Mouse (Mus musculus) embryonic facial prominence, embryonic 13.5 days (tissue): Measurements from ENCODE around the gene Ccsap. TPM values are rescaled to one million over a fixed set of nuclear protein-coding genes. Genes with fewer than 3 reads are reported as not detected.

Experiments
- ATAC-seq: fragments of 200-750 bp; cut with Nextera tagmentation; 2 replicates; pipeline ENCODE4 v1.8.0; 2017; ENCODE audit warnings: low read depth; ENCODE audit not compliant: insufficient number of reproducible peaks, insufficient read depth, low FRiP score, low TSS enrichment
- H3K27ac ChIP-seq: fragments of 300-500 bp; sonication (generic); 2 replicates; pipeline ENCODE4 v1.5.1; 2015; ENCODE audit warnings: moderate library complexity, mild to moderate bottlenecking, inconsistent platforms
- H3K27me3 ChIP-seq: fragments of 300-500 bp; sonication (generic); 2 replicates; pipeline ENCODE4 v1.6.1; 2015; ENCODE audit warnings: mild to moderate bottlenecking, inconsistent platforms
- H3K36me3 ChIP-seq: fragments of 300-500 bp; sonication (generic); 2 replicates; pipeline ENCODE4 v1.6.1; 2015; ENCODE audit warnings: mild to moderate bottlenecking, inconsistent platforms
- H3K4me1 ChIP-seq: fragments of 300-500 bp; sonication (generic); 2 replicates; pipeline ENCODE4 v1.6.1; 2015; ENCODE audit warnings: inconsistent platforms
- H3K4me2 ChIP-seq: fragments of 300-500 bp; sonication (generic); 2 replicates; pipeline ENCODE4 v1.6.1; 2015; ENCODE audit warnings: moderate library complexity, mild to moderate bottlenecking, inconsistent platforms
- H3K4me3 ChIP-seq: fragments of 300-500 bp; sonication (generic); 2 replicates; pipeline ENCODE4 v1.5.1; 2015; ENCODE audit warnings: mild to moderate bottlenecking, inconsistent platforms
- H3K9ac ChIP-seq: fragments of 300-500 bp; sonication (generic); 2 replicates; pipeline ENCODE4 v1.6.1; 2015; ENCODE audit warnings: mild to moderate bottlenecking, inconsistent platforms
- H3K9me3 ChIP-seq: fragments of 300-500 bp; sonication (generic); 2 replicates; pipeline ENCODE4 v1.6.1; 2016; ENCODE audit warnings: inconsistent platforms
- WGBS: fragments of 180-500 bp; shearing (Covaris S2); methylation state at CpG from one replicate; pipeline ENCODE4 v1.1.7; 2015; ENCODE audit warnings: mixed read lengths; 5-methylcytosine and 5-hydroxymethylcytosine counted together
- polyA plus RNA-seq: library from polyadenylated mRNA; unstranded; fragments of >200 nt; fragmentation: Nextera tagmentation; extraction: Ambion mirVana; gene quantifications from 2 replicates; pipeline ENCODE4 v1.2.1, GENCODE M21; 2015

Gene Ccsap
- polyA plus RNA-seq, 1 experiment from 2014 or later, result 5.4 TPM

- ATAC-seq, result no peak
- WGBS, result 59% methylated on average over 2 of the region's 2 CpGs
These were observed 17.9 kb upstream of the Ccsap start for GRCm38 (mm10) chr8:123877865-123878264.

GRCm38 (mm10) chr8:123874324-123874723, 14.3 kb upstream of the Ccsap start:
- 81% methylated on average over 11 of the region's 11 CpGs for WGBS
- no peaks in the 10 kb centered on the region for H3K27me3 ChIP-seq
- peaks cover 9% of the 10 kb centered on the region for H3K4me1 ChIP-seq
- no peak for ATAC-seq
- H3K9me3 ChIP-seq, result no peaks in the 10 kb centered on the region
- no peaks in the 10 kb centered on the region for H3K36me3 ChIP-seq
- H3K4me3 ChIP-seq, result no peak overlapping the region
- no peak overlapping the region for H3K27ac ChIP-seq
- no peak overlapping the region for H3K4me2 ChIP-seq
- H3K9ac ChIP-seq, result no peak overlapping the region

More at GRCm38 (mm10) chr8:123877865-123878264, 17.9 kb upstream of the Ccsap start:
- Histone ChIP-seq H3K27ac (no peak overlapping the region), H3K9me3 (no peaks in the 10 kb centered on the region), H3K4me3 (no peak overlapping the region), H3K27me3 (no peaks in the 10 kb centered on the region), H3K36me3 (no peaks in the 10 kb centered on the region), H3K9ac (no peak overlapping the region), H3K4me1 (0 out of 2 replicates have a peak, but pooled peaks cover 3% of the 10 kb centered on the region), H3K4me2 (no peak overlapping the region)

- H3K9me3 ChIP-seq, result no peaks in the 10 kb centered on the region
- no peaks in the 10 kb centered on the region for H3K36me3 ChIP-seq
- no peaks in the 10 kb centered on the region for H3K27me3 ChIP-seq
- H3K4me1 ChIP-seq, result peaks cover 9% of the 10 kb centered on the region
- H3K9ac ChIP-seq, result no peak overlapping the region
- ATAC-seq, result no peak
- H3K4me3 ChIP-seq, result no peak overlapping the region
- H3K4me2 ChIP-seq, result no peak overlapping the region
- 72% methylated on average over 6 of the region's 6 CpGs for WGBS
- H3K27ac ChIP-seq, result no peak overlapping the region
These were observed 13.4 kb upstream of the Ccsap start for GRCm38 (mm10) chr8:123873364-123873763.

GRCm38 (mm10) chr8:123872048-123872447, 12.0 kb upstream of the Ccsap start:
- peaks cover 13% of the 10 kb centered on the region for H3K4me1 ChIP-seq
- H3K4me2 ChIP-seq, result no peak overlapping the region
- no peak overlapping the region for H3K4me3 ChIP-seq
- H3K36me3 ChIP-seq, result no peaks in the 10 kb centered on the region
- H3K9me3 ChIP-seq, result no peaks in the 10 kb centered on the region
- no peak overlapping the region for H3K27ac ChIP-seq
- 46% methylated on average over 9 of the region's 9 CpGs for WGBS
- no peaks in the 10 kb centered on the region for H3K27me3 ChIP-seq
- no peak overlapping the region for H3K9ac ChIP-seq
- no peak for ATAC-seq

- no peaks in the 10 kb centered on the region for H3K9me3 ChIP-seq
- H3K36me3 ChIP-seq, result no peaks in the 10 kb centered on the region
- no peak overlapping the region for H3K9ac ChIP-seq
- no peak for ATAC-seq
- peaks cover 18% of the 10 kb centered on the region for H3K4me1 ChIP-seq
- no peak overlapping the region for H3K4me2 ChIP-seq
- H3K4me3 ChIP-seq, result no peak overlapping the region
- H3K27me3 ChIP-seq, result peaks cover 30% of the 10 kb centered on the region
- WGBS, result 8% methylated on average over 5 of the region's 5 CpGs
- H3K27ac ChIP-seq, result no peak overlapping the region
These were observed 7.0 kb upstream of the Ccsap start for GRCm38 (mm10) chr8:123866971-123867370.

GRCm38 (mm10) chr8:123865786-123866185, 5.8 kb upstream of the Ccsap start:
- WGBS, result 70% methylated on average over 7 of the region's 7 CpGs
- H3K36me3 ChIP-seq, result no peaks in the 10 kb centered on the region
- peaks cover 14% of the 10 kb centered on the region for H3K4me1 ChIP-seq
- ATAC-seq, result no peak
- no peak overlapping the region for H3K4me2 ChIP-seq
- no peak overlapping the region for H3K27ac ChIP-seq
- no peak overlapping the region for H3K4me3 ChIP-seq
- H3K9me3 ChIP-seq, result no peaks in the 10 kb centered on the region
- no peak overlapping the region for H3K9ac ChIP-seq
- H3K27me3 ChIP-seq, result peaks cover 34% of the 10 kb centered on the region

GRCm38 (mm10) chr8:123860386-123860785, 377 bp upstream of the Ccsap start:
- Histone ChIP-seq H3K4me2 (peak overlapping the region; percentile 92), H3K4me1 (peaks cover 13% of the 10 kb centered on the region), H3K27me3 (peaks cover 39% of the 10 kb centered on the region), H3K9ac (no peak overlapping the region), H3K4me3 (peak overlapping the region; percentile 91), H3K9me3 (no peaks in the 10 kb centered on the region), H3K27ac (no peak overlapping the region), H3K36me3 (no peaks in the 10 kb centered on the region)
- 69% methylated on average over 4 of the region's 4 CpGs for WGBS
- no peak for ATAC-seq

- Histone ChIP-seq H3K4me3 (peak overlapping the region; percentile 91), H3K9me3 (no peaks in the 10 kb centered on the region), H3K4me2 (peak overlapping the region; percentile 92), H3K27ac (no peak overlapping the region), H3K27me3 (peaks cover 29% of the 10 kb centered on the region), H3K36me3 (no peaks in the 10 kb centered on the region), H3K4me1 (peaks cover 12% of the 10 kb centered on the region), H3K9ac (peak overlapping the region; percentile 83)
- under 1% methylated on average over 79 of the region's 79 CpGs for WGBS
- peak; percentile 95 for ATAC-seq
These were observed 915 bp downstream of the Ccsap start for GRCm38 (mm10) chr8:123858941-123859647.

GRCm38 (mm10) chr8:123858574-123858940, 1.5 kb downstream of the Ccsap start:
- under 1% methylated on average over 17 of the region's 17 CpGs for WGBS
- H3K9ac ChIP-seq, result peak overlapping the region; percentile 83
- peak overlapping the region; percentile 91 for H3K4me3 ChIP-seq
- H3K36me3 ChIP-seq, result no peaks in the 10 kb centered on the region
- H3K27ac ChIP-seq, result no peak overlapping the region
- H3K9me3 ChIP-seq, result no peaks in the 10 kb centered on the region
- peak overlapping the region; percentile 92 for H3K4me2 ChIP-seq
- peaks cover 24% of the 10 kb centered on the region for H3K27me3 ChIP-seq
- no peak for ATAC-seq
- H3K4me1 ChIP-seq, result peaks cover 9% of the 10 kb centered on the region

- H3K4me1 ChIP-seq, result peaks cover 9% of the 10 kb centered on the region
- 69% methylated on average over 3 of the region's 3 CpGs for whole genome bisulfite sequencing
- H3K9ac ChIP-seq, result no peak overlapping the region
- no peaks in the 10 kb centered on the region for H3K9me3 ChIP-seq
- no peak for ATAC-seq
- no peak overlapping the region for H3K4me2 ChIP-seq
- no peak overlapping the region for H3K27ac ChIP-seq
- no peak overlapping the region for H3K4me3 ChIP-seq
- H3K27me3 ChIP-seq, result peaks cover 13% of the 10 kb centered on the region
- no peaks in the 10 kb centered on the region for H3K36me3 ChIP-seq
These were observed 2.6 kb downstream of the Ccsap start for GRCm38 (mm10) chr8:123857361-123857760.

GRCm38 (mm10) chr8:123854733-123855475, 5.1 kb downstream of the Ccsap start:
- 85% methylated on average over 9 of the region's 9 CpGs for WGBS
- Histone ChIP-seq H3K9ac (no peak overlapping the region), H3K4me2 (no peak overlapping the region), H3K27me3 (peaks cover under 1% of the 10 kb centered on the region; the same call in 1 of the 2 replicates), H3K9me3 (no peaks in the 10 kb centered on the region), H3K36me3 (no peaks in the 10 kb centered on the region), H3K27ac (no peak overlapping the region), H3K4me3 (no peak overlapping the region), H3K4me1 (peaks cover 9% of the 10 kb centered on the region)
- no peak for ATAC-seq

GRCm38 (mm10) chr8:123854252-123854651, 5.8 kb downstream of the Ccsap start:
- no peak for ATAC-seq

More at GRCm38 (mm10) chr8:123854252-123854651, 5.8 kb downstream of the Ccsap start:
- Histone ChIP-seq H3K9ac (no peak overlapping the region), H3K4me1 (peaks cover 9% of the 10 kb centered on the region), H3K27ac (no peak overlapping the region), H3K36me3 (no peaks in the 10 kb centered on the region), H3K9me3 (no peaks in the 10 kb centered on the region), H3K4me3 (no peak overlapping the region), H3K27me3 (no peaks in the 10 kb centered on the region; the same call in 1 of the 2 replicates), H3K4me2 (no peak overlapping the region)
- WGBS, result 81% methylated on average over 1 of the region's 1 CpGs
